Mouse (Mus musculus) G1E (cell line): ENCODE results near the gene Ppp1r27. TPM values are rescaled to one million over a fixed set of nuclear protein-coding genes. Genes with fewer than 3 reads are reported as not detected.

Experiments used
- ATAC-seq: 2 replicates; pipeline ENCODE4 v1.8.0; 2016; ENCODE audit warnings: mild to moderate bottlenecking; ENCODE audit not compliant: insufficient number of reproducible peaks, poor library complexity, low FRiP score, severe bottlenecking; ENCODE audit errors: extremely low read depth
- DNase-seq: peaks from one replicate; pipeline ENCODE4 v3.0.0; 2012; ENCODE audit warnings: low spot score
- H3K27me3 ChIP-seq: 2 replicates; pipeline ENCODE4 v1.6.1; 2012; ENCODE audit warnings: mild to moderate bottlenecking, low read length, inconsistent platforms; ENCODE audit not compliant: insufficient read depth
- H3K36me3 ChIP-seq: replicated peaks from 2 replicates; pipeline ENCODE3; 2012; ENCODE audit warnings: mild to moderate bottlenecking, inconsistent platforms
- H3K4me1 ChIP-seq: 2 replicates; pipeline ENCODE4 v1.6.1; 2012; ENCODE audit warnings: low read depth, low read length, inconsistent platforms, mixed read lengths; ENCODE audit not compliant: insufficient read depth
- H3K4me3 ChIP-seq: 2 replicates; pipeline ENCODE4 v1.5.1; 2012; ENCODE audit warnings: low read depth, mild to moderate bottlenecking, inconsistent platforms, low read length, moderate library complexity, mixed read lengths
- H3K9me3 ChIP-seq: replicated peaks from 2 replicates; pipeline ENCODE4 v1.6.1; 2012; ENCODE audit warnings: inconsistent platforms
- CTCF ChIP-seq: IDR thresholded peaks from 2 replicates; pipeline ENCODE4 v1.5.1; 2012; ENCODE audit warnings: low read depth, low read length, inconsistent platforms, mixed read lengths
- GATA1 ChIP-seq: IDR thresholded peaks from 2 replicates; pipeline ENCODE4 v1.6.1; 2012; ENCODE audit warnings: borderline replicate concordance, low read length, inconsistent platforms, mixed read lengths
- GATA2 ChIP-seq: IDR thresholded peaks from 2 replicates; pipeline ENCODE4 v1.6.1; 2012; ENCODE audit warnings: low read depth, low read length, inconsistent platforms, borderline replicate concordance
- POLR2AphosphoS5 ChIP-seq: IDR thresholded peaks from 2 replicates; pipeline ENCODE4 v1.6.1; 2012; ENCODE audit warnings: low read depth, low read length, inconsistent platforms; ENCODE audit not compliant: insufficient replicate concordance
- TAL1 ChIP-seq: conservative IDR thresholded peaks from 2 replicates; pipeline ENCODE4 v1.6.1; 2012; ENCODE audit warnings: low read depth, low read length, inconsistent platforms, mixed read lengths
- polyA plus RNA-seq: library from polyadenylated mRNA; stranded (reverse); fragments of >175 nt; gene quantifications from 2 replicates; pipeline ENCODE4 v1.2.3, GENCODE M21; 2012
- total RNA-seq, 2 experiments: library from RNA; stranded (forward) in 1 of 2; stranded (reverse) in 1 of 2; fragments of 200-1000 nt in 1 of 2; fragments of >200 nt in 1 of 2; fragmentation: Nextera tagmentation in 1 of 2; gene quantifications; 2 replicates each; pipeline ENCODE4 v1.2.3; 2014 to 2017

Ppp1r27 gene
- total and polyA plus RNA-seq, 3 experiments: not detected

DNA sequence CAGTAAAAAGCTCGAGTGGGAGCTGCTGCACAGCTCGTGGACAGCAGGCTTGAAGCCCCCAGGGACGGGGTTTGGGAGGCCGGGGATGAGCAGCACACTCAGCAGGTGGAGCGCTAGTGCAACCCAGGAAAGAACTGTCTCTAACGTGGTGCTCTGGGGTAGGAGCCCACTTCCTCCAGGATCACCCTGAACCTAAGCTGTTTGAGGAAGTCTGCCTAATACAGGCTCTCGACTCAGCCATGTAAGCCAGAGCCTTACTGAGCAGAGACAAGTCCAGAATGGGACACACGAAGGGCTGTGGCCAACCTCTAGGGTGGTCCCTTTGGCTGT lies 12.0 kb downstream of the Ppp1r27 start:
- H3K36me3 ChIP-seq: peaks cover 27% of the 10 kb centered on the region
- H3K9me3 ChIP-seq: no peaks in the 10 kb centered on the region
- peaks cover 33% of the 10 kb centered on the region for H3K4me1 ChIP-seq
- H3K4me3 ChIP-seq: no peak overlapping the region
- ATAC-seq: no peak
- peaks cover 54% of the 10 kb centered on the region for H3K27me3 ChIP-seq
- TF ChIP-seq POLR2AphosphoS5 (no peak), GATA2 (no peak), CTCF (no peak), TAL1 (no peak), GATA1 (no peak)
- DNase-seq: no peak

DNA sequence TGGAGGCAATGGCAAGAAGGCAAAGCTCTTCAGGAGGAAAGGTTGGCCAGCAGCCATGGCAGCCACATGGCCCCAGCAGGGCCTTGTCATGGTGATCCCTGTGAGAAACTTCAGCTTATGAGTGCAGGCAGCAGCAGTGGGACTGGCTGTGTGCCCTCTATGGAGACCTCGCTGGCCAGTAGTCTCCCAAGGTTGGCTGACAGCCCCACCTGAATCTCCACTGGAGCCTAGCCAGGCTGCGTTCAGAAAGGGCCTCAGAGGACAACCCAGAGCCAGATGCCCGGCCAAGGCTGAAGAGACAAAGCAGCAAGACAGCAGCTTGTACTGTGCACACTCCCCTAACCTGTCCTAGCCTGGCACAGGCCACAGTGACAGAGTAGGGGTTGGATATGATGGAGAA lies 12.4 kb downstream of the Ppp1r27 start:
- Histone ChIP-seq H3K4me1 (peaks cover 33% of the 10 kb centered on the region), H3K9me3 (no peaks in the 10 kb centered on the region), H3K36me3 (peaks cover 23% of the 10 kb centered on the region), H3K4me3 (no peak overlapping the region), H3K27me3 (peaks cover 58% of the 10 kb centered on the region)
- ATAC-seq (no peak), DNase-seq (no peak)
- TF ChIP-seq GATA2: no peak
- TF ChIP-seq TAL1: no peak
- no peak for TF ChIP-seq POLR2AphosphoS5
- no peak for TF ChIP-seq GATA1
- TF ChIP-seq CTCF: no peak

DNA sequence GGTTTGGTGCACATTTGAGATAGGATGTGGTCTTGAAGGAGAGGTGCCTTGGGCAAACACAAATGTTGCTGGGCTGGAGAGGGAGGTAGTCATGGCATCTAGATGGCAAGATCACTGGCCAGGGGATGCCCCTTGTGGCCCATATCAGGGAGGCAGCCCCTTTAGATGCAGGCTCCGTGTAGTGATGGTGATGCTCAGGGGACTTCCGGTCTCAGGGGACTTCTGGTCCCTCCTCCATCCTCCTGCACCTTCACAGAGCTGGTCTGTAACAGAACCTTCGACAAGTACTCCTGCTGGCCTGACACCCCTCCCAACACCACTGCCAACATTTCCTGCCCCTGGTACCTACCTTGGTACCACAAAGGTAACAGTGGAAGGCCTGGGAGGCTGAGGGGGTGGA lies 15.1 kb downstream of the Ppp1r27 start:
- peaks cover 83% of the 10 kb centered on the region for H3K27me3 ChIP-seq
- TF ChIP-seq GATA2 (no peak), TAL1 (no peak), GATA1 (no peak), POLR2AphosphoS5 (no peak), CTCF (no peak)
- DNase-seq: no peak

DNA sequence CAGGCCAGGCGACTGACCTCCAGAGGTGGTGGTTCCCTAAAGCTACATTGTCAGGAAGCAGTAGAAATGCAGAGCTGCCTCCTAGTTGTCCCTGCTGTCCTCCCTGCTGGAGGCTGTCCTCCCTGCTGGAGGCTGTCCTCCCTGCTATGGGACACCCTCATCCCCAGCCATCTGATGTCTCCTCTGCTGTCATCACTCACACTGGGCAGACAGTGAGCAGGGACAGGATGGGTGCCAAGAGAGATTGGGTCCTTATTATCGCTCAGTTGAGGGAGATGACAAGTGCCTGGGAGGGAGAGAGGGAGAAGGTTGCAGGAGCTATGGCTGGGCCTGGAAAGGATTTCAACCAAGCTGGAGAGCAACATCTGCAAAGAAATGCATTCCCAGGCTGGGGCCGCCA lies 15.8 kb downstream of the Ppp1r27 start:
- ATAC-seq (no peak), DNase-seq (no peak)

More for the DNA sequence above, 15.1 kb downstream of the Ppp1r27 start:
- no peaks in the 10 kb centered on the region for H3K36me3 ChIP-seq
- no peak overlapping the region for H3K4me3 ChIP-seq
- H3K9me3 ChIP-seq: peaks cover 4% of the 10 kb centered on the region
- ATAC-seq: no peak
- H3K4me1 ChIP-seq: peaks cover 26% of the 10 kb centered on the region

DNA sequence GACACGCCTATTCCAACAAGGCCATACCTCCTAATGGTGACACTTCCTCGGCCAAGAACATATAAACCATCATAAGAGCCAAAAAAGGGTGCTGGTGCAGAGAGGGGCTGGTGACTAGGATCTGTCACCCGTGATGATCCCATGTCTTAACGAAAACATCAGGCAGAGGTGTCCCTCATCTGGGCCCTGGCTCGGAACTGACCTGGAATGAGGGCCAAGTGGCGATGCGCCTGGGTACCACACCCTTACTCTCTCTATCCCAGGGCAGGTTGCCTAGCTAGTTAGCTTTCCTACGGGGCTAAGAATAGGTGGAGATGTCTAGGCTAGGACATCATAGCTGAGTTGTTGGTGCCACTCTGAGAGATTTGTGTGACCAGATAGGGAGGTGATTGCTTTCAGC lies 16.8 kb downstream of the Ppp1r27 start:
- H3K9me3 ChIP-seq: peaks cover 14% of the 10 kb centered on the region
- H3K4me3 ChIP-seq: no peak overlapping the region
- DNase-seq: no peak
- ATAC-seq: no peak
- TF ChIP-seq GATA1: no peak
- no peak for TF ChIP-seq CTCF
- TF ChIP-seq TAL1: no peak
- no peak for TF ChIP-seq GATA2
- TF ChIP-seq POLR2AphosphoS5: no peak
- H3K27me3 ChIP-seq: peaks cover 95% of the 10 kb centered on the region
- no peaks in the 10 kb centered on the region for H3K36me3 ChIP-seq
- H3K4me1 ChIP-seq: peaks cover 16% of the 10 kb centered on the region

More for the DNA sequence above, 15.8 kb downstream of the Ppp1r27 start:
- no peak for TF ChIP-seq POLR2AphosphoS5
- no peak for TF ChIP-seq GATA1
- TF ChIP-seq GATA2: no peak
- TF ChIP-seq TAL1: no peak
- TF ChIP-seq CTCF: no peak
- Histone ChIP-seq H3K4me1 (peaks cover 26% of the 10 kb centered on the region), H3K4me3 (no peak overlapping the region), H3K36me3 (no peaks in the 10 kb centered on the region), H3K9me3 (peaks cover 11% of the 10 kb centered on the region), H3K27me3 (peaks cover 90% of the 10 kb centered on the region)

DNA sequence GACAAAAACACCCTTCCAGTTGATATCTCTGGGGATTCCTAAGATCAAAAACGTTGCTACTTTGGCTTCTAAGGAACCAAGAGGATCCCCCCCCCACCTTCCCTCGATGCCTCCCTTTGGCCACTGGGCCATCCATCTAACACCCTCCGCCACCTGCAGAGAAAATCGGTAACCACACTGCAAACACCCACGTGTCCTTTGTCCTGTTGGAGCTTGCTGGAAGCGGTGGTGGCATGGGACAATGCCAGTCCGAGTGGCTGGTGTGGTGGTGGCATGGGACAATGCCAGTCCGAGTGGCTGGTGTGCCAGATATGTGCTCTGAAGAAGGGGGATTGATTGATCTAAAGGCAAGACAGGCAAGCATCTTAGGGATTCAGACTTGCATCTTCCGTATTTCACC lies 19.3 kb downstream of the Ppp1r27 start:
- ATAC-seq: no peak
- TF ChIP-seq GATA2: no peak
- no peak for TF ChIP-seq GATA1
- no peak for TF ChIP-seq CTCF
- TF ChIP-seq POLR2AphosphoS5: no peak
- TF ChIP-seq TAL1: no peak
- H3K27me3 ChIP-seq: peaks cover 81% of the 10 kb centered on the region
- H3K36me3 ChIP-seq: no peaks in the 10 kb centered on the region
- H3K4me1 ChIP-seq: peaks cover 25% of the 10 kb centered on the region
- peaks cover 14% of the 10 kb centered on the region for H3K9me3 ChIP-seq
- no peak for DNase-seq
- no peak overlapping the region for H3K4me3 ChIP-seq
